Mouse (Mus musculus) megakaryocyte, embryonic 14.5 days (primary cell): ENCODE results near the gene Wdr77.

Experiments
- FLI1 ChIP-seq: IDR thresholded peaks from 2 replicates; pipeline ENCODE4 v1.6.1; 2012; ENCODE audit warnings: low read length, inconsistent platforms, mixed read lengths
- GATA1 ChIP-seq: IDR thresholded peaks from 3 replicates; pipeline ENCODE4 v1.6.1; 2012; ENCODE audit warnings: mixed read lengths, low read length, inconsistent platforms, borderline replicate concordance

DNA sequence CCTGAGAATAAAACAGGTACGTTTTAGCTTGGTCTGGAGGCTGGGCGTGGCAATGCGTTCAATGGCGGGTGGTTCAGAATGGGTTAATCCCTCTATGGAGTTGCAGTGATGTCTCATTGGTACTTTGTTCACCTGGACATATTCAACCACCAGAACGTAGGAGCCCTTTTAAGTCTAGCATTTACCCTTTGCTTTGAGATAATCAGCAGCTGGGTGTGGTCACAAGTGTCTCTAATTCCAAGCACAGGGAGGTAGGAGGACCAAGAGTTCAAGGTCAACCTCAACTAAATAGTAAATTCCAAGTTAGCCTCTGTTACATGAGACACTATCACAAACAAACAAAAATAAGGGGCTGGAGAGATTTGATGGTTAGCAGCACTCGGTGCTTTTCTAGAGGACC lies 30.4 kb upstream of the Wdr77 start:
- TF ChIP-seq GATA1 (no peak), FLI1 (no peak)
